Mouse (Mus musculus): ENCODE results near the gene Dph1. TPM values are rescaled to one million over a fixed set of nuclear protein-coding genes. Genes with fewer than 3 reads are reported as not detected.

The Dph1 gene
- total and polyA plus RNA-seq, 3 experiments: 8.5 to 21.7 (median 11.6) TPM

GRCm38 (mm10) chr11:75210755-75211154, 19.7 kb upstream of the Dph1 start:
- peaks cover 5% of the 10 kb centered on the region for H3K4me1 ChIP-seq (ENCODE audit: control insufficient read depth, insufficient read depth, low read length)
- WGBS: 87% methylated on average over 6 of the region's 6 CpGs
- H3K36me3 ChIP-seq (ENCODE audit: control insufficient read depth, insufficient read depth, low read length): no peaks in the 10 kb centered on the region
- no peak overlapping the region for H3K4me3 ChIP-seq
- no peak overlapping the region for H3K27ac ChIP-seq
- H3K79me2 ChIP-seq (replicated peaks; ENCODE audit: control insufficient read depth, insufficient read depth, low read length): no peaks in the 10 kb centered on the region
- H3K9ac ChIP-seq (ENCODE audit: low read depth, low read length): no peak overlapping the region
- no peaks in the 10 kb centered on the region for H3K27me3 ChIP-seq (ENCODE audit: control insufficient read depth, insufficient read depth, low read length)
- intact Hi-C loops (cut with DNase I): no loop called here
- DNase-seq: no peak
- TF ChIP-seq POLR2A (IDR thresholded peaks at IDR 0.05; ENCODE audit: insufficient read depth, low read depth, low read length) (no peak), CTCF (IDR thresholded peaks at IDR 0.05) (no peak), EP300 (IDR thresholded peaks at IDR 0.05; ENCODE audit: insufficient read depth, low read depth, low read length) (no peak)

GRCm38 (mm10) chr11:75210093-75210492, 19.1 kb upstream of the Dph1 start:
- intact Hi-C loops (cut with DNase I): no loop called here
- no peaks in the 10 kb centered on the region for H3K79me2 ChIP-seq (replicated peaks; ENCODE audit: control insufficient read depth, insufficient read depth, low read length)
- H3K9ac ChIP-seq (ENCODE audit: low read depth, low read length): no peak overlapping the region
- no peak overlapping the region for H3K27ac ChIP-seq
- TF ChIP-seq CTCF (IDR thresholded peaks at IDR 0.05) (no peak), POLR2A (IDR thresholded peaks at IDR 0.05; ENCODE audit: insufficient read depth, low read depth, low read length) (no peak), EP300 (IDR thresholded peaks at IDR 0.05; ENCODE audit: insufficient read depth, low read depth, low read length) (no peak)
- H3K27me3 ChIP-seq (ENCODE audit: control insufficient read depth, insufficient read depth, low read length): no peaks in the 10 kb centered on the region
- DNase-seq: no peak
- H3K36me3 ChIP-seq (ENCODE audit: control insufficient read depth, insufficient read depth, low read length): no peaks in the 10 kb centered on the region
- 88% methylated on average over 4 of the region's 4 CpGs for WGBS
- no peak overlapping the region for H3K4me3 ChIP-seq
- peaks cover 5% of the 10 kb centered on the region for H3K4me1 ChIP-seq (ENCODE audit: control insufficient read depth, insufficient read depth, low read length)

- H3K9ac ChIP-seq (ENCODE audit: low read depth, low read length): no peak overlapping the region
- H3K27ac ChIP-seq: no peak overlapping the region
- DNase-seq: no peak
- H3K27me3 ChIP-seq (ENCODE audit: control insufficient read depth, insufficient read depth, low read length): no peaks in the 10 kb centered on the region
- WGBS: 83% methylated on average over 4 of the region's 4 CpGs
- peaks cover 5% of the 10 kb centered on the region for H3K4me1 ChIP-seq (ENCODE audit: control insufficient read depth, insufficient read depth, low read length)
- H3K79me2 ChIP-seq (replicated peaks; ENCODE audit: control insufficient read depth, insufficient read depth, low read length): no peaks in the 10 kb centered on the region
- H3K36me3 ChIP-seq (ENCODE audit: control insufficient read depth, insufficient read depth, low read length): no peaks in the 10 kb centered on the region
- TF ChIP-seq CTCF (IDR thresholded peaks at IDR 0.05): no peak
- no peak for TF ChIP-seq POLR2A (IDR thresholded peaks at IDR 0.05; ENCODE audit: insufficient read depth, low read depth, low read length)
- no peak for TF ChIP-seq EP300 (IDR thresholded peaks at IDR 0.05; ENCODE audit: insufficient read depth, low read depth, low read length)
- intact Hi-C loops (cut with DNase I): loop anchor here (2.0 kb wide), 1 partner anchor 15 kb away; no protein-coding TSS in a partner anchor
- no peak overlapping the region for H3K4me3 ChIP-seq
Measured at GRCm38 (mm10) chr11:75209363-75209762, 18.3 kb upstream of the Dph1 start.

DNA sequence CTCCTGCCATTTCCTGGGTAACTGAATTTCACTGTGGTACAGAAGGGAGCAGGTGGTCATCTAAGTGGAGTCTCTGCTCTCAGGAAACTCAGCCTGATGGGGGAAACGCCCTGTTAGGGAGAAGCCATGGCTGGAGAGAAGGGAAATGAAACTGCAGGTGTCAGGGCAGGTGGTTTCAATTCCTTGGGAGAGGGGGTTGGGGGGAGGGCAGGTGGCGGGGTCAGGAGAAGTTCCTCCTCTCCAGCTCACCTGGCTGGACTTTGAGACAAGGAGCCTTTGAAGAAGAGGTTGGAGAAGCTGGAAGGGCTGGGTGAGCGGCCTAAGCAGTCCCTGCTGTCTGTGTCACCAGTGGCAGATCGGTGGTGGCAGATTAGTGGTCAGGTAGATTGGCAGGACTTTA, 15.3 kb upstream of the Dph1 start:
- Histone ChIP-seq H3K4me3 (no peak overlapping the region), H3K36me3 (ENCODE audit: control insufficient read depth, insufficient read depth, low read length) (no peaks in the 10 kb centered on the region), H3K9ac (ENCODE audit: low read depth, low read length) (no peak overlapping the region), H3K27ac (no peak overlapping the region), H3K27me3 (ENCODE audit: control insufficient read depth, insufficient read depth, low read length) (no peaks in the 10 kb centered on the region), H3K4me1 (ENCODE audit: control insufficient read depth, insufficient read depth, low read length) (no peaks in the 10 kb centered on the region; the same call in 1 of the 2 replicates), H3K79me2 (replicated peaks; ENCODE audit: control insufficient read depth, insufficient read depth, low read length) (no peaks in the 10 kb centered on the region)
- WGBS: 87% methylated on average over 4 of the region's 4 CpGs
- intact Hi-C loops (cut with DNase I): no loop called here
- no peak for DNase-seq
- TF ChIP-seq CTCF (IDR thresholded peaks at IDR 0.05): no peak
- TF ChIP-seq POLR2A (IDR thresholded peaks at IDR 0.05; ENCODE audit: insufficient read depth, low read depth, low read length): no peak
- TF ChIP-seq EP300 (IDR thresholded peaks at IDR 0.05; ENCODE audit: insufficient read depth, low read depth, low read length): no peak

GRCm38 (mm10) chr11:75204472-75204871, 13.4 kb upstream of the Dph1 start:
- DNase-seq: no peak
- H3K4me1 ChIP-seq (ENCODE audit: control insufficient read depth, insufficient read depth, low read length): no peaks in the 10 kb centered on the region; the same call in 1 of the 2 replicates
- 69% methylated on average over 9 of the region's 9 CpGs for WGBS
- H3K9ac ChIP-seq (ENCODE audit: low read depth, low read length): no peak overlapping the region
- no peaks in the 10 kb centered on the region for H3K27me3 ChIP-seq (ENCODE audit: control insufficient read depth, insufficient read depth, low read length)
- intact Hi-C loops (cut with DNase I): no loop called here
- no peaks in the 10 kb centered on the region for H3K79me2 ChIP-seq (replicated peaks; ENCODE audit: control insufficient read depth, insufficient read depth, low read length)
- no peak overlapping the region for H3K27ac ChIP-seq
- H3K36me3 ChIP-seq (ENCODE audit: control insufficient read depth, insufficient read depth, low read length): no peaks in the 10 kb centered on the region
- TF ChIP-seq EP300 (IDR thresholded peaks at IDR 0.05; ENCODE audit: insufficient read depth, low read depth, low read length): no peak
- no peak for TF ChIP-seq CTCF (IDR thresholded peaks at IDR 0.05)
- TF ChIP-seq POLR2A (IDR thresholded peaks at IDR 0.05; ENCODE audit: insufficient read depth, low read depth, low read length): no peak
- H3K4me3 ChIP-seq: no peak overlapping the region

- Histone ChIP-seq H3K36me3 (ENCODE audit: control insufficient read depth, insufficient read depth, low read length) (no peaks in the 10 kb centered on the region), H3K4me3 (no peak overlapping the region), H3K27me3 (ENCODE audit: control insufficient read depth, insufficient read depth, low read length) (no peaks in the 10 kb centered on the region), H3K79me2 (replicated peaks; ENCODE audit: control insufficient read depth, insufficient read depth, low read length) (no peaks in the 10 kb centered on the region), H3K9ac (ENCODE audit: low read depth, low read length) (no peak overlapping the region), H3K27ac (no peak overlapping the region), H3K4me1 (ENCODE audit: control insufficient read depth, insufficient read depth, low read length) (no peaks in the 10 kb centered on the region; the same call in 1 of the 2 replicates)
- intact Hi-C loops (cut with DNase I): no loop called here
- 82% methylated on average over 4 of the region's 4 CpGs for WGBS
- DNase-seq: no peak
- TF ChIP-seq POLR2A (IDR thresholded peaks at IDR 0.05; ENCODE audit: insufficient read depth, low read depth, low read length): no peak
- no peak for TF ChIP-seq EP300 (IDR thresholded peaks at IDR 0.05; ENCODE audit: insufficient read depth, low read depth, low read length)
- TF ChIP-seq CTCF (IDR thresholded peaks at IDR 0.05): no peak
Measured at GRCm38 (mm10) chr11:75203926-75204325, 12.9 kb upstream of the Dph1 start.

Measured in heart, adult 2 months (tissue).